Mouse (Mus musculus): ENCODE measurements at regions not wholly inside any gene's neighbourhood (a gene's known extent, or its start where the extent isn't known, plus 50 kb on each side); places are given as distances from the start of the nearest gene placed in this dataset.

DNA sequence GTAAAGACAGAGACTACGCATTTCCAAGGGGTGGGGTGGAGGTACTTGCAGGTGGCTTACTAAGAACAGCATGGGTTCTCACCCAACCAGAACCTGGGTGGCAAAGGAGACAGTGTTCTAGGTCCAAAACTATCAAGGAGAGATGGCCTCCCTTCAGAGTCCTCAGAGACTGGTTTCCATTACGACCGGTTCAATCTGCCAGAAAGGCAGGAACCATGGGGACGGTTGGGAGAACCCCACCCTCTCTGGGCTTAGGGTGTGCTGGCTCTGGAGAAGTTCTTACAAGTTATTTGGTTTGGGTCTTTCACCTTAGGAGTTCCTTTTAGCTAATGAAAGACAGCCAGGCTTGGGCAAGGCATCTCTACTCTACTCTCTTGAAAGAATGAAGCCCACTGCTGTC lies 79.2 kb downstream of the Cdca7 start:
- H3K27ac ChIP-seq (ENCODE audit: insufficient read depth, low read depth), result no peak overlapping the region

DNA sequence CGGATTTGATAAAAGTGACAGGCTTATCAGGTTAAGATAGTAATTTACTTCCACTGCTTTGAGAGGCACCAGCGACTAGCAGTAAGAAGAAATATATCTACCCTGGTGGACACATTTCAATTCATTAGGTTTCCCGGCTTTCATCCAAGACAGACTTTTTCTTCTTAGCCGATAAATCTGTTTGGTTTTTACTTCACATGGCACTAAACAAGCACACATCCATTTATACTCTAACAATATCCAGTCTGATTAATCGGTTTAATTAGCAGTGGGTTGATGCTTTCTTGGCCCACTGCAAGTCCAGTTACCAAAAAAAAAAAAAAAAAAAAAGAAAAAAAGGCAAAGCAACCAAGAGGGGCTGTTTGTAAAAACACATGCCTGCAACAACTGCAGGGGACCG lies 79.6 kb downstream of the Cdca7 start:
- no peaks in the 10 kb centered on the region for H3K79me2 ChIP-seq (replicated peaks; ENCODE audit: control insufficient read depth, extremely low read depth, insufficient read depth, poor library complexity, severe bottlenecking)
- dilution Hi-C loops (cut with MboI; ENCODE audit: extremely low pct_ligation_motif_present, extremely low pct_unique_long_range_greater_than_20kb, low sequenced_read_pairs) (no loop called here), in situ Hi-C loops (cut with MboI; ENCODE audit: low pct_ligation_motif_present, low pct_unique_long_range_greater_than_20kb, low sequenced_read_pairs) (no loop called here)
- H3K9ac ChIP-seq (ENCODE audit: insufficient read depth, low read depth), result no peak overlapping the region
- TF ChIP-seq BHLHE40 (IDR thresholded peaks at IDR 0.05; ENCODE audit: low read depth, low read length) (no peak), JUND (conservative IDR thresholded peaks at IDR 0.05; ENCODE audit: low read depth, low read length) (no peak), JUN (IDR thresholded peaks at IDR 0.05; ENCODE audit: insufficient read depth, low read depth, low read length) (no peak), SIN3A (IDR thresholded peaks at IDR 0.05; ENCODE audit: low read length) (no peak), SMC3 (IDR thresholded peaks at IDR 0.05; ENCODE audit: low read depth, low read length) (no peak), MEF2A (IDR thresholded peaks at IDR 0.05; ENCODE audit: borderline replicate concordance, low read depth, low read length) (no peak), HCFC1 (IDR thresholded peaks at IDR 0.05; ENCODE audit: low read depth, low read length) (no peak), CHD2 (IDR thresholded peaks at IDR 0.05; ENCODE audit: low read length) (no peak), ZNF384 (IDR thresholded peaks at IDR 0.05; ENCODE audit: low read depth, low read length) (no peak)
- no peaks in the 10 kb centered on the region for H3K36me3 ChIP-seq (replicated peaks in 1 of 2; ENCODE audit: control insufficient read depth in 1 of 2, insufficient read depth in 1 of 2, low read length in 1 of 2)
- H3K4me2 ChIP-seq (ENCODE audit: insufficient read depth, low read depth, poor library complexity, severe bottlenecking), result no peak overlapping the region
- H3K4me1 ChIP-seq (ENCODE audit: control insufficient read depth in 1 of 2, insufficient read depth in 2 of 2), result no peaks in the 10 kb centered on the region
- no peak overlapping the region for H3K27ac ChIP-seq (ENCODE audit: insufficient read depth, low read depth)
- H3K27me3 ChIP-seq (replicated peaks), result peaks cover 19% of the 10 kb centered on the region
- no peak for DNase-seq (ENCODE audit: extremely low read depth)
- H3K4me3 ChIP-seq (replicated peaks in 1 of 3; ENCODE audit: low read depth in 2 of 3, low read length in 2 of 3, poor library complexity in 1 of 3), result no peak overlapping the region
- peaks cover 5% of the 10 kb centered on the region for H3K9me3 ChIP-seq (replicated peaks; ENCODE audit: low read length)

More for the DNA sequence above, 79.2 kb downstream of the Cdca7 start:
- TF ChIP-seq POLR2AphosphoS2 (IDR thresholded peaks at IDR 0.05; ENCODE audit: low read depth, low read length) (no peak), MAZ (IDR thresholded peaks at IDR 0.05; ENCODE audit: low read depth, low read length) (no peak), ZMIZ1 (IDR thresholded peaks at IDR 0.05; ENCODE audit: low read depth, low read length) (no peak), BHLHE40 (IDR thresholded peaks at IDR 0.05; ENCODE audit: low read depth, low read length) (no peak), MAX (IDR thresholded peaks at IDR 0.05; ENCODE audit: low read length) (no peak), JUND (conservative IDR thresholded peaks at IDR 0.05; ENCODE audit: low read depth, low read length) (no peak), MXI1 (IDR thresholded peaks at IDR 0.05; ENCODE audit: low read depth, low read length) (no peak), CTCF (conservative IDR thresholded peaks at IDR 0.05 in 1 of 2, IDR thresholded peaks at IDR 0.05 in 1 of 2; ENCODE audit: low read depth in 2 of 2, low read length in 2 of 2) (no peak), USF2 (conservative IDR thresholded peaks at IDR 0.05; ENCODE audit: low read depth, low read length) (no peak), ZKSCAN1 (IDR thresholded peaks at IDR 0.05; ENCODE audit: borderline replicate concordance, low read depth, low read length) (no peak), NELFE (IDR thresholded peaks at IDR 0.05; ENCODE audit: low read depth, low read length) (no peak), MEF2A (IDR thresholded peaks at IDR 0.05; ENCODE audit: borderline replicate concordance, low read depth, low read length) (no peak), ZNF384 (IDR thresholded peaks at IDR 0.05; ENCODE audit: low read depth, low read length) (no peak), MYC (IDR thresholded peaks at IDR 0.05; ENCODE audit: low read depth, low read length) (no peak), ZC3H11A (IDR thresholded peaks at IDR 0.05; ENCODE audit: low read depth, low read length) (no peak), RAD21 (IDR thresholded peaks at IDR 0.05; ENCODE audit: low read depth, low read length) (no peak), ELF1 (IDR thresholded peaks at IDR 0.05; ENCODE audit: low read depth, low read length) (no peak), CHD2 (IDR thresholded peaks at IDR 0.05; ENCODE audit: low read length) (no peak)
- DNase-seq (ENCODE audit: extremely low read depth), result no peak
- Histone ChIP-seq H3K36me3 (replicated peaks in 1 of 2; ENCODE audit: control insufficient read depth in 1 of 2, insufficient read depth in 1 of 2, low read length in 1 of 2) (no peaks in the 10 kb centered on the region), H3K79me2 (replicated peaks; ENCODE audit: control insufficient read depth, extremely low read depth, insufficient read depth, poor library complexity, severe bottlenecking) (no peaks in the 10 kb centered on the region), H3K4me2 (ENCODE audit: insufficient read depth, low read depth, poor library complexity, severe bottlenecking) (no peak overlapping the region), H3K27me3 (replicated peaks) (peaks cover 20% of the 10 kb centered on the region), H3K9ac (ENCODE audit: insufficient read depth, low read depth) (no peak overlapping the region), H3K9me3 (replicated peaks; ENCODE audit: low read length) (peaks cover 5% of the 10 kb centered on the region), H3K4me3 (replicated peaks in 1 of 3; ENCODE audit: low read depth in 2 of 3, low read length in 2 of 3, poor library complexity in 1 of 3) (no peak overlapping the region), H3K4me1 (ENCODE audit: control insufficient read depth in 1 of 2, insufficient read depth in 2 of 2) (no peaks in the 10 kb centered on the region)
- in situ Hi-C loops (cut with MboI; ENCODE audit: low pct_ligation_motif_present, low pct_unique_long_range_greater_than_20kb, low sequenced_read_pairs), result no loop called here
- dilution Hi-C loops (cut with MboI; ENCODE audit: extremely low pct_ligation_motif_present, extremely low pct_unique_long_range_greater_than_20kb, low sequenced_read_pairs), result no loop called here
